Mouse (Mus musculus): ENCODE results near the gene Hmces. TPM values are rescaled to one million over a fixed set of nuclear protein-coding genes. Genes with fewer than 3 reads are reported as not detected.

The Hmces gene
- total RNA-seq (2021) = 10 to 100 TPM; 24.4 to 25.0 TPM

GRCm38 (mm10) chr6:87913661-87914325 is at the start of gene Hmces:
Hmces (plus strand) TSS chr6:87913935.
- DNase-seq (ENCODE audit: extremely low spot score in 1 of 2, low spot score in 1 of 2) = peak; percentile 48 to 58

GRCm38 (mm10) chr6:87866211-87866610 is 47.5 kb upstream of the Hmces start:
- DNase-seq (ENCODE audit: extremely low spot score in 1 of 2, low spot score in 1 of 2) = no peak

GRCm38 (mm10) chr6:87867256-87867655 is 46.5 kb upstream of the Hmces start:
- no peak for DNase-seq (ENCODE audit: extremely low spot score in 1 of 2, low spot score in 1 of 2)

- no peak for DNase-seq (ENCODE audit: extremely low spot score in 1 of 2, low spot score in 1 of 2)
Measured at GRCm38 (mm10) chr6:87868871-87869506, 44.7 kb upstream of the Hmces start.

- no peak for DNase-seq (ENCODE audit: extremely low spot score in 1 of 2, low spot score in 1 of 2)
Measured at GRCm38 (mm10) chr6:87870440-87870839, 43.3 kb upstream of the Hmces start.

- no peak for DNase-seq (ENCODE audit: extremely low spot score in 1 of 2, low spot score in 1 of 2)
Measured at GRCm38 (mm10) chr6:87871240-87871639, 42.5 kb upstream of the Hmces start.

GRCm38 (mm10) chr6:87873104-87873503 is 40.6 kb upstream of the Hmces start:
- no peak for DNase-seq (ENCODE audit: extremely low spot score in 1 of 2, low spot score in 1 of 2)

- DNase-seq (ENCODE audit: extremely low spot score in 1 of 2, low spot score in 1 of 2) = no peak
Measured at GRCm38 (mm10) chr6:87873963-87874362, 39.8 kb upstream of the Hmces start.

- no peak for DNase-seq (ENCODE audit: extremely low spot score in 1 of 2, low spot score in 1 of 2)
Measured at GRCm38 (mm10) chr6:87875083-87875482, 38.7 kb upstream of the Hmces start.

- no peak for DNase-seq (ENCODE audit: extremely low spot score in 1 of 2, low spot score in 1 of 2)
Measured at GRCm38 (mm10) chr6:87875562-87875961, 38.2 kb upstream of the Hmces start.

- no peak for DNase-seq (ENCODE audit: extremely low spot score in 1 of 2, low spot score in 1 of 2)
Measured at GRCm38 (mm10) chr6:87876068-87876643, 37.6 kb upstream of the Hmces start.

- no peak for DNase-seq (ENCODE audit: extremely low spot score in 1 of 2, low spot score in 1 of 2)
Measured at GRCm38 (mm10) chr6:87879010-87879409, 34.7 kb upstream of the Hmces start.

GRCm38 (mm10) chr6:87879628-87880027 is 34.1 kb upstream of the Hmces start:
- no peak for DNase-seq (ENCODE audit: extremely low spot score in 1 of 2, low spot score in 1 of 2)

GRCm38 (mm10) chr6:87882221-87882620 is 31.5 kb upstream of the Hmces start:
- no peak for DNase-seq (ENCODE audit: extremely low spot score in 1 of 2, low spot score in 1 of 2)

- peak; percentile 36 to 45 for DNase-seq (ENCODE audit: extremely low spot score in 1 of 2, low spot score in 1 of 2)
Measured at GRCm38 (mm10) chr6:87882816-87883215, 30.9 kb upstream of the Hmces start.

- DNase-seq (ENCODE audit: extremely low spot score in 1 of 2, low spot score in 1 of 2) = no peak
Measured at GRCm38 (mm10) chr6:87886721-87887120, 27.0 kb upstream of the Hmces start.

- DNase-seq (ENCODE audit: extremely low spot score in 1 of 2, low spot score in 1 of 2) = peak; percentile 99
Measured at GRCm38 (mm10) chr6:87887594-87888233, 26.0 kb upstream of the Hmces start, which contains the start of gene Copg1. Copg1 (plus strand) TSS chr6:87887814.

GRCm38 (mm10) chr6:87893931-87894330 is 19.8 kb upstream of the Hmces start:
- DNase-seq (ENCODE audit: extremely low spot score in 1 of 2, low spot score in 1 of 2) = no peak

GRCm38 (mm10) chr6:87898028-87898427 is 15.7 kb upstream of the Hmces start:
- peak in 1 of 2 experiments; percentile 24 for DNase-seq (ENCODE audit: extremely low spot score in 1 of 2, low spot score in 1 of 2)

GRCm38 (mm10) chr6:87906632-87907031 is 7.1 kb upstream of the Hmces start:
- DNase-seq (ENCODE audit: extremely low spot score in 1 of 2, low spot score in 1 of 2) = no peak

- no peak for DNase-seq (ENCODE audit: extremely low spot score in 1 of 2, low spot score in 1 of 2)
Measured at GRCm38 (mm10) chr6:87909181-87909580, 4.6 kb upstream of the Hmces start.

Data from layer of hippocampus, postnatal 25 days (tissue).